Mouse (Mus musculus): ENCODE data around the gene Nkx3-2.

GRCm38 (mm10) chr5:41727017-41727416 is 37.3 kb downstream of the Nkx3-2 start:
- TF ChIP-seq CTCF (IDR thresholded peaks at IDR 0.05; ENCODE audit: control insufficient read depth, insufficient read depth, insufficient replicate concordance, low read depth, low read length) (no peak), POLR2A (IDR thresholded peaks at IDR 0.05; ENCODE audit: control insufficient read depth, low read depth, low read length) (no peak)
